Mouse (Mus musculus): Measurements from ENCODE around the gene Scaf4.

Scaf4 gene

DNA sequence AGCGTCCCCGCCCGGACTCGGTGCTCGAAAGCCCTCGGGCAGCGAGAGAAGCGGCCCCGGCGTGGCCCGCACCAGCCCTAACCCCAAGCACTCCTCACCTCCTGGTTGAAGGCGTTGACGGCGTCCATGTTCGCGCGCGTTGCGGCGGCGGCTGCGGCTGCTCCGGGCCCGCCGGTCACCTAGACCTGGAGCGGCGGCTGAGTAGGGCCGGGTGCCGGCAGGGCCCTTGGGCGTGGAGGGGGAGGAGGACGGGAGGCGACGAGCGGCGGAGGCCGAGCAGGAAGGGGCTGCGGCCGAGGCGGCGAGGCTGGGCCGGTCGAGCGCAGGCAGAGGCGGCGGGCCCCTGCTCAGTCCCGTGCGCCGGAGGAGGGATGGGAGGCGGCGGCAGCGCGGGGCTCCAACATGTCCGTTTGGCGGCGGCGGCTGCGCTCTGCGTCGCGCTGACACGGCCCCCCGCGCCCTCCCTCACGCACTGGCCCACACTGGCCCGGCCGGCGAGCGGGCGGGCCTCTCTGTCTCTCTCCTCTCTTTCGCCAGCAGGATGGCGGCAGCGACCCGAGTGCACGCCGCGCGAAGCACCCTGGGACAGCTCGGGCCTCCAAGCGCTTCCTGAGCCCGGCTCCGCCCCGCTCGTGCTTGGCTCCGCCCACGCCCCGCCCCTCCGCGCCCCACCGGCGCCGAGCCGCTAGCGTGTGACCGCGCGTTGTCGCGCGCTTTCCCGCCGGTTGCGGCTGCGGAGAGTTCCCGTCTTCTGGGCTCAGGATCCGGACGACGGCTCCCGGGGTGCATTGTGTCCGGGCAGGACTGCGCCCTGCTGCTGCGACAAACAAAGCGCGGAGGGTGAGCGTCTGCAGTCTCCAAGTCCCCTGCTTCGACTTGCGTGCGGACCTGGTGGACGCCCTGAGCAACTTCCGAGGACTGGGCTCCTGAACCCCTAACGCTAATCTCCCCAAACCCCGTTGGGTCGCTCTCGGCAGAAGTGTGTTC lies at the start of gene Scaf4:
TSS of gene Scaf4 (minus strand) at position 599 of the 987 bp plus-strand sequence.
- DNase-seq (ENCODE audit: low spot score in 2 of 2): peak; percentile 94 to 95

DNA sequence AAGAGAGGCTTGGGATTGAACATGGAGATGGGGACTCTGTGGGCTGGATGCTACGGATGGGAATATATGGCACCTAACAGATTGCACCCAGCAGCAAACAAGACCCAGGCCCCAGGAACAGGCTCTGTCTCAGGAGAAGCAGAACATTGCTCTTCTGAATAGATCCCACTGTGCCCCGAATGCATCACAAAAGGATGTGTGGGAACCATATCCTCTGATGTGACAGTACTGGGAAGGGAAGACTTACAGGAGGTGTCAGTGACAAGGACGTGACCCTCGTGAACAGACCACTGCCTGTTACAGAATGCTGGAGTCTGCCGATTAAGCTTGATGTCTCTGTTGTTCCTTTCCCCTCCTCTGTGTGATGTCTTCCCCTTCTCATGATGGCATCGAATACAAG lies 48.2 kb upstream of the Scaf4 start:
- no peak for DNase-seq (ENCODE audit: low spot score in 2 of 2)

DNA sequence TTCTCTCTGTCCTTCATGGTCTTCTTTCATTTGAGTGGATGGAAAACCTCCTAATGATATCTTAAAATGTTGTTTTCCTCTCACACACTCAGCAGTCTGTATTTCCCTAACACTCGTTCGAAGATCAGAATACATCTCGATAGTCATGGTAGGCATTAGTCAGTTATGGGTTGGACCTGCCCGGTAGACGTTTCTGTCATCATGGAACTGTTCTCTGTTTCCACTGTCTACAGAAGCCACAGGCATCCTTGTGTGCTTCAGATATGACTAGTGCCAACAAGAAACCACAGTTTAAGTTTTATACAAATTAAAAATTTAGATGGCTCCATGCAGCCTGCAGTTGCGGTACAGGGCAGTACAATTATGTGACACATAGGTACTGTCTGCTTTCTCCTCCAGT lies 46.7 kb upstream of the Scaf4 start:
- no peak for DNase-seq (ENCODE audit: low spot score in 2 of 2)

DNA sequence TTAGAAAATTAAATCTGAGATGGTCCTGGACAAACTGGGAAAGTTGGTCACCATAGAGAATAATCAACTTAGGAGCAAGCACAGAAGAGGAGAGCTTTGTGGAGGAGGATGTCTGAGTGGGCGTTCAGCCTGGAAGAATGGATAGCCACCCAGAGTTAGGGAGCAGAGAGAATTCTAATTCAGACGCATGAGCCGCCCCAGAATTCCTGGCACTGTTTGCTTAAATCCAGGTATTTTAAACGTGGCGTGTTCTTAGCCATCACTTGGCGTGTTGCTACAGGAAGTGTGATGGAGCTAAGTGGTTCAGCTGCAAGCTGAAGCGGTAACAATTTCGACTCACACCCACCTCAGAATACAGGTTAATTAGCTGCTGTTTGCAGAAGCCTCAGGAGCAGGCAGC lies 45.2 kb upstream of the Scaf4 start:
- DNase-seq (ENCODE audit: low spot score in 2 of 2): no peak

DNA sequence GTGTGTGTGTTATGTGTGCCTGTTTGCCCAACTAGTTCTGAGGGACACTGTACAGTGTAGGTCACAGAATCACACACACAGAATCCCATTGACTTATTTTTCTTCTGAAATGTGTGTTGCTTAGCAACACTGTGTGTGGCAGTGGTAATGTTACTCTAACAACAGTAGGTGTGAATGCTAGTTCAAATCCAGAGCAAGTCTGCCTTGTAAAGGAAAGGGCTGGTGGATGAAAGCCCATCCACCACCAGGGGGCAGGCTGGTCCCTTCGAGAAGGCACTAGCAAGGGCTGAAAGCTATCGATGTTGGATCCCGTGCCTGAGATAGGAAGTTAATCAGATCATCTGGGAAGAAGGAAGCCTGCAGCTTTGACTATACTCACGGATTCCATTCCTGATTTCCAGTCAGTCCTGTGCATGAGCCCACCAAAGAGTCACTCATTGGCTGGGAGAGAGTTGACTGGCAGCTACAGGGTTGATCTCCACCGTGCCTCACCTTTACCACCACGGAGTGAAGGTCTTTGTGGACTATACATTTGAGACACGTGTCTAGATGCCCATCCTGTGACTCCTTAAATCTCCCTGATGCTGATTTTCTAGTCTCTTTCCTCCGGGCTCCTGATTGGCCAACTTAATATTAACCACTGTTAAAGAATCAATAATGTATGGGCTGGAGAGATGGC lies 38.7 kb upstream of the Scaf4 start:
- peak; percentile 65 to 76 for DNase-seq (ENCODE audit: low spot score in 2 of 2)

DNA sequence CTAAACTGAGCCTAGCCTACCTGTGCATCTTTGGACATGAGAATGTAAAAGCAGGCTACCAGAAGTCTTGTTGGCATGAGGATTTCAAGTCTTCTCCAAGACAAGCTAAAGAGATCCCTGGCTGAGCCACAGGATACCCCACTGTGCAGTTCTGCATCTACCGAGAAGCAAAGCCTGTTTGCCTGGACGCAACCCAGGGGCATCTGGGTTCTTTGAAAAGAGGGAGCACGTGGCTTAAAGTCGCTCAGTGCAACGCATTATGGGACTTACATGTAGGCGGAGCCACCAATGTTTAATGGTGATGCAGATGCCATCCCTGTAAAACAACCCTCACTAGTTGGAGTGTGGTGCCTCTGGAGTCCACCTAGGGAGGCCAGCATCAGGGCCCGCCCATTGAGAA lies 35.0 kb upstream of the Scaf4 start:
- no peak for DNase-seq (ENCODE audit: low spot score in 2 of 2)

DNA sequence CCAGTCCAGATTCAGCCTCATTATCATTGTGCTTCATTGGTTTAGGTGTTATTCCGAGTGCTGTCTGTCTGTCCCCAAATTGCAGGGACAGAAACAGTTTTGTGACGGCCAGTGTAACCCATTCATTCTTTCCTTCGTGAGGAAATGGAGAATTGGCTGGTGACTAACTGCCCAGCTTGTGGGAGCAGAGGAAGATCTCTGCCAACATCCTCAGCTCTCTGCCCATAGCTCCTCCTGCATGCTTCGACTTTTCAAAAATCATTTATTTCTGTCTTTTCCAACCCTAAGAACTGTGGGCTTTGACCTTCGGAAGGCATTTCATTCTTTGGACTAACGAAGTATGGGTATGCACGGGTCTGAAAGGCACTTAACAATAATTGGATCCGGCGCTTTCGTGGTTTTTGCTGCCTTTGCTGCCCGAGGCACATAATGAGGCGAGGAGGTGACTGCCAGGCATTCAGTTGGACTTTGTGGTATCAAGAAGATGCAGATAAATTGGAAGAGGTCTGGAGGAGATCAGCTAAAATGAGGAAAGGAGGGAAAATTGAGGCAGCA lies 34.1 kb upstream of the Scaf4 start:
- no peak for DNase-seq (ENCODE audit: low spot score in 2 of 2)

DNA sequence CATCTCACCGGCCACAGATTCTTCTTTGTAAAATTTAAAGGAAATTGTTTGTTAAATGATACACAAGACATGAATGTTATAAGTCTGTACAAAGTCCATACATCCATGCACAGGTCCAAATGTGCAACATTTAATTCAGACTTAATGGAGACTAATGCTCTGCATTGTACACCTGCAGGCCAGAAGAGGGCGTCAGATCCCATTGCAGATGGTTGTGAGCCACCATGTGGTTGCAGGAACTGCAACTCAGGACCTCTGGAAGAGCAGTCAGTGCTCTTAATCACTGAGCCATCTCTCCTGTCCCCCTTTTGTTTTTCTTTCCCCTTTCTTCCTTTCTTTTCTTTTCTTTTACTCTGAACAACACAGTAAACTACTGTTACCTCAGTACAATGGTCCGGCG lies 33.5 kb upstream of the Scaf4 start:
- DNase-seq (ENCODE audit: low spot score in 2 of 2): no peak

DNA sequence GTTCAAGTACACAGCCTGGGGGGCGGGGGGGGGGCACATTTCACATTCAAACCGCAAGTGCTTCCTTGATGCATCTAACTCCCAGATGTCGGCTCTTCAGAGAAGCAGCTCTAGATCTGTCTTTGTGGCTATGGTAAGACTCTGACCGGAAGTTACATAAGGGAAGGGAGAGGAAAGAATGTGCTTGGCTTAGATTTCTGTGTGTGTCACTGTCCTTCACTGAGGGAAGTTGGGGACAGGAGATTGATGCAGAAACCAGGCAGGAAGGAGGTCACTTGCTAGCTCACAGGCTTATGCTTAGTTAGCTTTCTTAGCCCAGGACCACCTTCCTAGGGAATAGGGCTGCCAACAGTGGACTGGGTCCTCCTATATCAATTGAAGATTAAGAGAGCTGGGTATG lies 31.6 kb upstream of the Scaf4 start:
- no peak for DNase-seq (ENCODE audit: low spot score in 2 of 2)

DNA sequence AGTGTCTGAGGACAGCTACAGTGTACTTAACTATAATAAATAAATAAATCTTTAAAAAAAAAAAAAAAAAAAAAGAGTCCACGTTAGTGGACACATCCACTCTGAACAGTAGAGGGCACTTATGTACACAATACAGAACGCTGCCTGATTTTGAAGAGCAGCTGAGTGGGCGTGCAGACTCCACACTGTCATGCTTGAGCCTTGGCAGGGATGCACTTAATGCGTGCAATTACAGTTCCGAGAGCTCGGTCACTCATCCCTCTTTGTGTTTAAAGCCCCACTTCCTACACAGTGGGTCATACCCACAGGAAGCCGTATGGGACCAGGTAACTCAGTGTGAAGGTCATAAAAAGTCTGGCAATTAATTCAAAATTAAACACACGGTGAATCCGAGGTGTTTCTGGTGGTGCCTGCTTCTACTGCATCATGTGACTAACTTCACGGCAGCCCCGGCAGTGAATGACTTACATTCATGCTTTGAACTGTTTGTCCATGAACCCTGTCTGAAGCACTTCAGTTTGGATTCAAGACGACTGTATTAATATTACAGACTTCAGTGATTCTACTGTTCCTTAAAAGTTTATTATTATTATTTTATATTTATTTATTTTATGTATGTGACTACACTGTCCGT lies 28.3 kb upstream of the Scaf4 start:
- no peak for DNase-seq (ENCODE audit: low spot score in 2 of 2)

DNA sequence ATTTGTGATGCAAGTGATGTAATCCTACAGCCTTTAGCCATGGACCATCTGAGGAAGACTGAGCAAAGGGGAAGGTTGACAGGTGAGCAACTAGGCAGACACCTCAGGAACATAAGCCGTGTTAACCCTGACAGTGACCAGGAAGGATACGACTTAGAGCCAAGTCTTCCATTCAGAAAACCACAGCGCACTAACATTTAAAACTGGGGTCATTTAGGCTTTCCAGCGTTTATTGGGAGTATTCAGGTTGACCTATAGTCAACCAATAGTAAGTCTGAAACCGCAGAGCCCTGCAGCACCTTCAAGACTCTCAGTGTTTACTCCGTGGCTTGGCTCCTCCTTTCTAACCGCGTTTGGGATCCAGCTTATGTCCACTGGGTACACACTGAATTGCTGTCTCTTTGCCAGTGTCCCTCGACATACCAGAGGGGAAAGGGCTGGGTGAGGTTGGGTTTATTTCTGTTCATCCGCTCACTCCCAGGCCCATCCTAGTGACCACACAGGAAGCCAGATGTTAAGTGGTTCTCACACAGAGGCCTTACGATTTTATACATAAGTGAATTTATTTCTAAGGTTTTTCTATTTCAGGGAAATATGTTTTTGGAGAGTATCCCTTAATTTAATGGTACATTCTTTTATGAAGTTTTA lies 26.3 kb upstream of the Scaf4 start:
- no peak for DNase-seq (ENCODE audit: low spot score in 2 of 2)

DNA sequence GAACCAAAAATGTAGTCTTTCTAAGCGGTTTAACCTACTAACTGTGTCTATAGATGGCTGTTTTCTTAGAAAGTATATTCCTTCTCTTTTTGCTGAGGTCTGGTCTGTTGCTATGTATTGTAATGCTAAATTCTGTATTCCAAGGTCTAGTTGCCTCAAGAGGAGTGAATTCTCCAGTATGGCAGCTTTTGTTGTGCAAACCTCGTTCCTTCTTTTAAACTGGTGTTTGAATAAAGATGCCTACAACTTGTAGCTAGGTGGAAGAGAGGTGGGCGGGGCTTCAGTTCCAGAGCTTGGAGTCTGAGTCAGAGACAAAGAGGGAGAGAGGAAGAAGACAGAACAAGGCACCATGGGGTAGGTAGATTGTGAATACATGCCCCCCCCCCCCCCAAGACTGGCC lies 25.5 kb upstream of the Scaf4 start:
- DNase-seq (ENCODE audit: low spot score in 2 of 2): no peak

DNA sequence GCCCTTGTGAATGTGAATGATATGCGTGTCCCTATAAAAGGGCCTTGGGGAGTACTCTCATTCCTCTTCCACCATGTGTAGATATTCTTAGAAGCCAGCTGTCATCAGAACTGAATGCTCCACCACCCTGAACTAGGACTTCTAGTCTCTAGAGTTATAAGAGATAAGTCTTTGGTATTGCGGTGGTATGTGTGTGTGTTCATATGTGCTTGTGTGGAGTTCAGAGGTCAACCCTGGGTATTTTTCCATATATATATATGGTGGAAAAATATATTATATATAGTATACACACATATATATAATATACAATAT lies 19.6 kb upstream of the Scaf4 start:
- no peak for DNase-seq (ENCODE audit: low spot score in 2 of 2)

DNA sequence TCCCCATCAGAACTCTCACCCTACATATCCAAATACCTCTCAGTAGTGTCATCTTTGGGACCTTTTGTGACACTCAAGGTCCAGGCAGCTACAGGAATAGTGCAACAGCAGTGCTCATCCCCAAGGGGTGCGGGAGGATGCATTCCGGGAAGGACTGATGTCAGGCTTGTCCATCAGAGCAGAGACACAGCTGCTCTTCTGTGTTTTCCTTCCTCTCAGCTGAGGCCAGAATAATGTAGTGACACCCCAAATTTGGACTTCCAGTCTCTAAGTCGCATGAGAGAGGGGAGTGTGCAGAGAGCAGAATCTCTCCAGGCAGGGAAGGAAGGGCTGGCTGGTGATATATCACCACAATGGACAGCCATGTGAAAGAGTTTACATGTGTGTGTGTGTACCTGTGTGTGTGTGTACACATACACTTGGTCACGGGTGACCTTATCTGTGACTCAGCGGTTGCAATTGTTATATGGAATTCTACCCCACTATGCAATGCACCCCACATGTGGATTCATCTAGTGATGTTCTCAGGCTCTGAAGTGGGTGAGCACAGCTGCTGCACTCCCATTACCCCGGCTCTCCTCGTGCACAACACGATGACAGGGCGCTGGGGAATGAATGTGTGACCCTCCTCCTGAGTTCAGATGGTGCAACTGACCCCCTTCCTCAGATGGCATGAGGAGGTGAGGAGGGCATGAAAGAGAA lies 19.1 kb upstream of the Scaf4 start:
- no peak for DNase-seq (ENCODE audit: low spot score in 2 of 2)

DNA sequence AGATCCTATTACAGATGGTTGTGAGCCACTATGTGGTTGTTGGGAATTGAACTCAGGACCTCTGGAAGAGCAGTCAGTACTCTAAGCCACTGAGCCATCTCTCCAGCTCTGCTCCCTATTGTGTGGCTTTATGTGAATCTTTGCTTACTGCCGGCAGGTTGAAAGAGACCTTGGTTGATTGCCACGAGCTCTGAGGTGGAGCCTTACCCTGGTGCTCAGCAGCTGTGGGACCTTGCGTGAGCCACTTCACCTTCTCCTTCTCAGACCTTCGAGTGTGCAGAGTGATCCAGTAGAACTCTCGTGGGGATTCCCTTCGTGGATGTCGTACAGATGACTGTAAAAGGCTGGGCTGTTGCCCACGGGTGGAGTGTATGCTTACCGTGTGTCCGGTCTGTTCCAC lies 17.4 kb upstream of the Scaf4 start:
- DNase-seq (ENCODE audit: low spot score in 2 of 2): no peak

DNA sequence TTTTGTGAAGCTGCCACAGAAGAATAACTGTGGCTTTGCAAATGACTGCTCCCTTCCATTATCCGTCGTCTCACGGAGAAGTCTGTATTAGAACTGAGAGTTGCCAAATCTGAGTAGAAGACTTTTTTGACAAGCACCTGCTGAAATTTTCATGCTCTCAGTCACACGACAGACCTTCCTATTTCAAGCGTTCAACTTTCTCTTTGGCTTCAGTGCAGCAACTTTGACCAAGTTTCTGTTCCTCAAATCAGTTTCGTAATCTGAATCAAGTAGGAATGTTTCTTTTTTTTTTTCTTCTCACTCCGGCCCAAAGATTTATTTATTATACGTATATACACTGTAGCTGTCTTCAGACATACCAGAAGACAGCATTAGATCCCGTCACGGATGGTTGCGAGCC lies 16.6 kb upstream of the Scaf4 start:
- no peak for DNase-seq (ENCODE audit: low spot score in 2 of 2)

DNA sequence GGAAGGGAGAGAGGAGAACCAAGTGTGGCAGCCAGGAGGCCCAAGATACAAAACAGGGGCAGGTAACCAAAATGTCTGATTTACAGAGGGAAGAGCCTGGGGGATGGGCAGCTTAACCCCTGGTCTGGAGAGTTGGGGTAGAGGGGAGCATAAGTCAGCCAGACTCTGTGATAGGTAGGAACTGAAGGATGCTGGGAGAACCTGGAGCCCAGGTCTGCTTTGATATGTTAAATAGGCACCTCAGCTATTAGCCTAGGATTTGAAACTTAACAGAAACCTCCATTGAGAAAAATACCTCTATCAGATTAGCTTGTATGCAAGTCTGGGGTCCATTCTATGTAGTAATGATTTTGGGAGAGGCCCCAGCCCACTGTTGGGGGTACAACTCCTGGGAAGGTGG lies 15.3 kb upstream of the Scaf4 start:
- DNase-seq (ENCODE audit: low spot score in 2 of 2): no peak

DNA sequence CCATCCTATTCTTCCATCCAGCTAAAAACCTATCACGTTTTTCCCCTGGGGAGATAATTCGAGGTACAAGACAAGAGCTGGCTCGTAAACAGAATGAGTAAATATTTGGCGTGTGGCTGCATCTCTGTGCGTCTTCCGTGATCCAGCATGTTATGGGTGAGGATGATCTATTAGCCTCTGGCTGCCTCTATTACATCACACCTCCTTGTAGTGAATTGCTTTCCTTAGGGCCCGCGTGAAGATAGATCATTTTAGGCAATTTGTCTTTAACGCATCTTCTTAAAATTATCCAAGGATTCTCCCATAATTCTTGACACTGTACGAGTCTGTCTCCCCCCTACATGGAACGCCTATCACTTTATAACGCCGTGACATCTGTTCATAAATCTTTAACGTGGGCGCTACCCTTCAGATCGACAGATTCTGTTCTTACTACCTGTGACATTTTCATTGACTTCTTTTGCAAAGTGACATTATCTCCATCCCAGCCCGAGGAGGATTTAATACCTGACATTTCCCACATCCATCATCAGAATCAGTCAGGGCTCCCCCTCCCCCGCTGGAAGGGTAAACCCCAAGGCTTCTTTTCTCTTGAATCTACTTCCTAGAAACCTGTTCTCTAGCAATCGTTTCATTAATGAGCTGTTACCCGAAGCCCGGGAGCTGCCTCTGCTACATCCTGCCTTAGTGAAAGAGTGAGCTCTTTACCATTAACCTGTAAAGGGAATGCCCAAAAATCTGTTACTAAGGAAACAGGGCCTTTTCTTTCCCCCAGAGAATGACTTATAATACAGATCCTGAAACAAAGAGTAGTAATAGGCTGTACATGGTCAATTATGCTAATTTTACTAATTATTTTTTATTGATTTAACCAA lies 14.4 kb upstream of the Scaf4 start:
- DNase-seq (ENCODE audit: low spot score in 2 of 2): no peak

DNA sequence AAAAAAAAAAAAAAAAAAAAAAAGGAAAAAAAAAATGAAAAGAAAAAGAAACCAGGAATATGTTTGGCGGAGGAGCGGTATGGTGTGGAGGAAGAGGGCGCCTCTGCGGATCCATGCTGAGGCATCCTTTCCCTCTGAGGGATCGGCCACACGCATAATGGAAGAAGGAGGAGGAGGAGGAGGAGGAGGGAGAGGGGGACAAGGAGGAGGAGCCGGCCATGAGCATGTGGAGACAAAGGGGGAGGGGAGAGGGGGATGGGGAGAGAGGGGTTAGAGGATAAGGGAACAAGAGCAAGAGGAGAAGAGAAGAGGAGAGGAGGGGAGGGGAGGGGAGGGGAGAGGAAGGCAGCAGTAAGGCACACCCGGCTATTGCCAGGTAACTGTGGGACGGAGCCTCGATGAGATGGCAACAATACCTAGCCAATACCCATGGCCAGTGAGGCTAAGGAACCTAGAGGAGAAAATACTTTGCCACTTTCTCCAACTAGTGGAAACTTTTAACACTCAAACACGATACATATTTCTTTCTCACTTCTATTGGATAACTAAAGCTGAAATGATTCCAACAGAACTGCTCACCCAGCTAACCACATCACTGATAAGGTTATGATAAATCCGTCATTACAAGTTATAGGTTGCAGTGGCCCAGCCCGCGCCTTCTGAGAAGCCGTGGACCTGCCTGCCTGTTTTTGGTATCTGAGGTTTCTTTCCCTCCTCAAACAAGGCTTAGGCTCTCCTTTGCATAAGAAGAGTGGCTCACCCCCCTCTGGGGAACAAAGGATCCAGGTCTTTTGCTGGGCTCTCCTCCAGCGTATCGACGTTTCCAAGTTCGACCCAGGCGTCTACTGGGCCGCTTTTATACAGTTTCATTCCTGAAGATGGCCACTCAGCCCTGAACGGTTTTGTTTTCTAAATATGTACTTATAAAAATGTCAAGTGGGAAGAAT lies 13.4 kb upstream of the Scaf4 start:
- DNase-seq (ENCODE audit: low spot score in 2 of 2): no peak

Data from urinary bladder, adult 18-20 months (tissue).